Mouse (Mus musculus) B cell, adult 67 days (primary cell): ENCODE data around the gene Nmral1. TPM values are rescaled to one million over a fixed set of nuclear protein-coding genes. Genes with fewer than 3 reads are reported as not detected.

Experiments
- total RNA-seq, 2 experiments: library from RNA; stranded (reverse); gene quantifications; 4 replicates each; pipeline ENCODE4 v1.2.4; 2023

The Nmral1 gene
- 10 to 100 TPM in 1 of 2 experiments, 1 to 10 TPM in 1; 9.2 to 14.8 TPM for total RNA-seq

DNA sequence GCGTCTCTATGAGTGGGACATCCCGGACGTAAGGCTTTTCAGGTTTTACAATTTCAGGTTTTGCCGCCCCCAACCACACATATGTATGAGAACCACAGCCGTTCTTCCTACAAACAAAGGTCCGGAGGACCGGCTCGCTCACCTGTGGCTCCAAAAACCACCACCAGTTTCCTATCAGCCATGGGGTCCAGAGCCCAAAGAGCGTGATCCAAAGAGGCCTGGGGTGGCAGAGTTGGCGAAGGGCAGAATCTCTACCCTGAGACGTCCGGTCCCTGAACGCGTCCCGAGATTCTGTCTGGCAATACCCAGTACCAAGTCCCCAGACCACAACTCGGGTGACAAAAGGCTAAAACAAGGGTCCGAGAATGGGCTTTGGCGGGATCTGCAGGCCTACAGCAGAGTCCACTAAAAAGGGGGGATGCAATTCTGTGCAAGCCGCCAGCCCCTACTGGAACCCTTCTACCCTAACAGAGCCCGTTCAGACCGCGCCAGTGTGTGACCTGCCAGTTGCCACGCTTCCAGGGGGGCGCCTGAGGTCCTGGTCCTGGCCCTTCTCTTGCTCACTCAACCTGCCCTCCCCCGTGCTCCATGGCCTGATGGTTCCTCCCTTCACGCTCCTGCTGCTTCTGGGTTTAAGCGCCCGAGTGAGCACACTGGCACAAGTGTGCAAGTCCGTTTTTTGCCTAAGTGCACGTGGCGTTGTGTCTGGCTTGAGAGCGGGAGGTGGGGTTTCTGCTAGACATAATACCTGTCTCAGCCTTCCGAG lies at the start of gene Nmral1:
Nmral1 (minus strand) TSS at position 604 of the 766 bp plus-strand sequence.

DNA sequence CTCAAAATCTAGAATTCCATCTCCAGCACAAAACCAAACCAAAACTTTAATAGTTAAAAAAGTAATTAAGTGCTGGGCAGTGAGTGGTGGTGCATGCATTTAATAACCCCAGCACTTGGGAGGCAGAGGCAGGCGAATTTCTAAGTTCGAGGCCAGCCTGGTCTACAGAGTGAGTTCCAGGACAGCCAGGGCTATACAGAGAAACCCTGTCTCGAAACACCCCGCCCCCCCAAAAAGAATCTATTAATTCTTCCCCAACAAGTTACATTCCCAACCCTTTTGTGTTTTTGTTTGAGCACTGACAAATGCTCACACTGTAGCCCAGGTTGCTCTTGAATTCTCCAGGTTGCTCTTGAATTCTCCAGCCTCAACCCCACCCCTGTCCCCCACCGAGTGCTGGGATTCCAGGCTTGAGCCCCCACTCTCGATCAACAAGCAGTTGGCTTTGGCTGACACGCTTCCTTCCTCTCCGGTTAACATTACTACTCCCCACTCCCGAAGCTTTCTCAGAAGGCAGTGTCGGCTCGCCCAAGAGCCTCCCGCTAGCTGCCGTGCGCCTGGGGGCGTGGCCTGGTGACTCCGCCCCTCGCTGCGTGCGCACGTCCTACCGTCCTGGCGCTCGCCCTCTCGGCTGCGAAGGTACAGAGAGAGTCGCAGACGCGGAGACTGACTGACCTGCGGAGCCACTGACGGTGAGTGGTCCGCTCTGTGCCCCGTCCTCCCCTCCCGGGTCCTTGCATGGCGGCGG lies 6.8 kb upstream of the Nmral1 start, which contains the start of gene Hmox2:
Hmox2 (plus strand) TSS at position 582 of the 748 bp plus-strand sequence.

DNA sequence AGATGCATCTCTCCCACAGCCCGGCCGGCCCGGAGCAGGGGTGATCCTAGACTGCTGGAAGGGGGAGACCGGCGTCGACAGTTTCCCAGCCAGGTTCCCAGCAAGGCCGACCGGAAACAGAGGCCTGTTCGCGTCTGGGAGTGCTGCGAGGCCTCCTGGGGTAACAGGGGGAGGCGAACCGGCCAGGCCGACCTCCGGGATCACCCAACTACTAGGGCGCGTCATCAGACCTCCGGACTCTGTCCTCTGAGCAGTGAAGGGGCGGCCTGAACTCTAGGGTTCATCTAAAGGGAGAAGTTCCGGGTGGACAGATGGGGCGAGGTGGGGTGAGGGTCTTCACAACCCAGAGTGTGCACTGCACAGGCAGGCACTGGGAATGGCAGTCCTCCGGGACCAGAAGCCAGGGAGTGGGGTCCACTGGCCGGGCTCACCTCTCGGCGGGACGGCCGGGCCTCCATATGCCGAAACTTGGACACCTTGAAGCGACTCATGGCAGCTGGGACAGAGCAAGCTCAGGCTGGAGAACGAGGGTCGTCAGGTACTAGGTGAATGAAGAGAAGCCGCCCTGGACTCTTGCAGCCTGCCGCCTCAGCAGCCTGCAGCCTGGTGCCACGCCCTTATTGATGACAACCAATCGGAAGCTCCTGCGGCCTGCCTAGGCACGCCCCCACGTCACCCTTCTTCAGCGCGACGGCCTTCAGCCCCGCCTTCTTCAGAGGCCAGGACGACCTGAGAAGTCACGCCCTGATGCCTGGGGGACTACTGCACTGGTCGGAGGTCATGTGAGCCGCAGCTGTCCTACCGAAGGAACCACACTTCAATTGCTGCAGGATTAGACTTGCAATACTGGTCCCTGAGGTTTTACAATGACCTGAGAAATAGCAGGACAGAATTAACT lies 39.8 kb downstream of the Nmral1 start, which contains the start of gene Coro7:
Coro7 (minus strand) TSS at position 657 of the 898 bp plus-strand sequence.

Other genes with a start within 250 kb of the Nmral1 start
- gene Srl, start 177.5 kb downstream of the Nmral1 start, total RNA-seq = 1 to 10 TPM; 1.5 to 1.8 TPM
- gene Tfap4, start 159.5 kb downstream of the Nmral1 start, total RNA-seq = 10 to 100 TPM; 10.2 to 15.1 TPM
- gene Glis2, start 124.6 kb downstream of the Nmral1 start, total RNA-seq = not detected
- gene Pam16, start 94.4 kb downstream of the Nmral1 start, total RNA-seq = 10 to 100 TPM; 31.4 to 60.2 TPM
- gene Vasn, start 79.4 kb downstream of the Nmral1 start, total RNA-seq = under 1 TPM; 0.32 to 0.33 TPM
- gene Dnaja3, start 79.4 kb downstream of the Nmral1 start, total RNA-seq = 10 to 100 TPM; 36.5 to 39.7 TPM
- 100 to 1,000 TPM; 236 to 237 TPM for gene Coro7, start 39.6 kb downstream of the Nmral1 start, total RNA-seq
- 10 to 100 TPM; 54.1 to 58.2 TPM for gene Hmox2, start 7.0 kb upstream of the Nmral1 start, total RNA-seq
- gene Cdip1, start 70.9 kb upstream of the Nmral1 start, total RNA-seq = 10 to 100 TPM; 57.1 to 65.3 TPM
- not detected for gene 4930562C15Rik, start 116.1 kb upstream of the Nmral1 start, total RNA-seq
- gene Ubald1, start 161.0 kb upstream of the Nmral1 start, total RNA-seq = 100 to 1,000 TPM; 161 to 185 TPM
- 100 to 1,000 TPM; 161 to 170 TPM for gene Mgrn1, start 166.9 kb upstream of the Nmral1 start, total RNA-seq
- gene Nudt16l1, start 219.4 kb upstream of the Nmral1 start, total RNA-seq = 10 to 100 TPM; 48.0 to 66.5 TPM
- 10 to 100 TPM; 97.4 to 99.5 TPM for gene Anks3, start 244.8 kb upstream of the Nmral1 start, total RNA-seq